Mouse (Mus musculus): Measurements from ENCODE around the gene Gpr137. TPM values are rescaled to one million over a fixed set of nuclear protein-coding genes. Genes with fewer than 3 reads are reported as not detected.

Gpr137 gene
- polyA plus RNA-seq, 1 experiment from 2014 or later: 18.1 TPM

DNA sequence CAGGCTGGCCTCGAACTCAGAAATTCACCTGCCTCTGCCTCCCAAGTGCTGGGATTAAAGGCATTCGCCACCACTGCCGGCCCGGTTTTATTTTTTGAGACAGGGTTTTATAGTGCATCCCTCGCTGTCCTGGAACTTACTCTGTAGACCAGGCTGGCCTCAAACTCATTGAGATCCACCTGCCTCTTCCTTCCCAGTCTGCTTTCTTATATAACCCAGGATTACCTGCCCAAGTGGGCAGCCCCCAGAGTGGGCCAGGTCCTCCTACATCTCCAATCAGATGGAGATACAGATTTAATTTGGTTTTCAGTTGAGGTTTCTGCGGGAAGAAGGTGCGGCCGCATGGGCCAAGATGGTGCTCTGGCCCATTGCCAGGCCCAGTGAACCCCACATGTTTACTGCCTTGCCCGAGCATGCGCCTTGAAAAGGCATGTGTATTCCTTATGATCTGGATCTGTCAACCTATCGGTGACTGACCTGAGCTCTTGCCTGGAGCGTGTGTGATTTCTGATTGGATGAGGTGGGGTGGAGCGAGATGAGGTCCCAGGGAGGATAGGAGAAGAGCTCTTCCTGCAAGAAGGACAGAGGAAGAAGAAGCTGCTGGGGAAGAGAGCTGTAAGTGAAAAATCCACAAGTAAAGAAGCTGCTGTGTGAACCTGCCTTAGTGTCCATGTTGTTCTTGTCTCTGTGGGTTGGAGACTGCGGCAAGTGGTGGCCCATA, 48.4 kb downstream of the Gpr137 start:
- ATAC-seq (replicated peaks; ENCODE audit: insufficient number of reproducible peaks, low FRiP score, low TSS enrichment, low read depth) (no peak), DNase-seq (ENCODE audit: low spot score) (no peak)
- H3K9me3 ChIP-seq (replicated peaks; ENCODE audit: control insufficient read depth, low read length): no peaks in the 10 kb centered on the region
- no peaks in the 10 kb centered on the region for H3K36me3 ChIP-seq (replicated peaks; ENCODE audit: control insufficient read depth, insufficient read depth, low read depth, low read length)
- H3K9ac ChIP-seq (replicated peaks; ENCODE audit: low read length): no peak overlapping the region
- H3K27ac ChIP-seq (replicated peaks; ENCODE audit: low read depth, low read length): no peak overlapping the region
- WGBS: 90% methylated on average over 14 of the region's 14 CpGs
- H3K27me3 ChIP-seq (ENCODE audit: control insufficient read depth, insufficient read depth, low read length): no peaks in the 10 kb centered on the region
- no peak overlapping the region for H3K4me3 ChIP-seq (ENCODE audit: low read depth, low read length)
- H3K4me1 ChIP-seq (ENCODE audit: control insufficient read depth, insufficient read depth, low read length): no peaks in the 10 kb centered on the region
- H3K4me2 ChIP-seq (ENCODE audit: low read depth, low read length): no peak overlapping the region

DNA sequence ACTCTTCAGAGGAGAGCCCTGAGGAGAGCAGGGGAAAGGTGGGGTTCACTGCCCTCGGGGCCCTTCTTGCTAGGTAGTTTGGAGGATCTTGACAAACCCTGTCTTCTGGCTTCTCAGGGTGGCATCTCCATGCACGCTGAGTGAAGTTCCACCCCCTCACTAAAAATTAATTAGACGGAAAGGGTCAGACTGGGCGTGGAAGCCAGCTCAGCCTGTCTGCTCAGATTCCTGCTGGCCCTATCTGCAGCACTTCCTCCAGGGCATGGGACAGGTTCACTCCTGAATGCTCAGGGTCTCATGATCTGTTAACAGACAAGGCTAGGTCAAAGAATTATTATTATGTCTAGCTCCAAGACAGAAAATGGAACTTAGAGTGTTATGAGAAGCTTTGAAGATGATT, 49.8 kb downstream of the Gpr137 start:
- no peak overlapping the region for H3K4me2 ChIP-seq (ENCODE audit: low read depth, low read length)

More for the DNA sequence above, 49.8 kb downstream of the Gpr137 start:
- Histone ChIP-seq H3K4me1 (ENCODE audit: control insufficient read depth, insufficient read depth, low read length) (no peaks in the 10 kb centered on the region), H3K4me3 (ENCODE audit: low read depth, low read length) (no peak overlapping the region), H3K9me3 (replicated peaks; ENCODE audit: control insufficient read depth, low read length) (no peaks in the 10 kb centered on the region), H3K36me3 (replicated peaks; ENCODE audit: control insufficient read depth, insufficient read depth, low read depth, low read length) (no peaks in the 10 kb centered on the region), H3K27me3 (ENCODE audit: control insufficient read depth, insufficient read depth, low read length) (no peaks in the 10 kb centered on the region), H3K9ac (replicated peaks; ENCODE audit: low read length) (no peak overlapping the region), H3K27ac (replicated peaks; ENCODE audit: low read depth, low read length) (no peak overlapping the region)
- 68% methylated on average over 4 of the region's 4 CpGs for WGBS
- DNase-seq (ENCODE audit: low spot score) (no peak), ATAC-seq (replicated peaks; ENCODE audit: insufficient number of reproducible peaks, low FRiP score, low TSS enrichment, low read depth) (no peak)

Small RNAs within 50 kb of the gene (microRNA-seq; reads per million reads assigned to microRNA genes)
- not detected for gene Mir6990 (ENCODE audit: borderline number of aligned reads)

Other genes starting within 250 kb of the Gpr137 start
- 5.9 TPM in 2 replicates for gene Rps6ka4, start 101.8 kb downstream of the Gpr137 start, polyA plus RNA-seq (2014; fragmentation: Nextera tagmentation; extraction: Ambion mirVana)
- 0.39 and 0.88 TPM in 2 replicates for gene Ccdc88b, start 84.3 kb downstream of the Gpr137 start, polyA plus RNA-seq (2014; fragmentation: Nextera tagmentation; extraction: Ambion mirVana)
- 159 and 166 TPM in 2 replicates for gene Trmt112, start 32.8 kb downstream of the Gpr137 start, polyA plus RNA-seq (2014; fragmentation: Nextera tagmentation; extraction: Ambion mirVana)
- 110 and 128 TPM in 2 replicates for gene Prdx5, start 32.4 kb downstream of the Gpr137 start, polyA plus RNA-seq (2014; fragmentation: Nextera tagmentation; extraction: Ambion mirVana)
- 2.7 and 3.3 TPM in 2 replicates for gene Esrra, start 20.7 kb downstream of the Gpr137 start, polyA plus RNA-seq (2014; fragmentation: Nextera tagmentation; extraction: Ambion mirVana)
- 1.0 and 1.9 TPM in 2 replicates for gene Catsperz, start 17.1 kb downstream of the Gpr137 start, polyA plus RNA-seq (2014; fragmentation: Nextera tagmentation; extraction: Ambion mirVana)
- 0.26 and 0.32 TPM in 2 replicates for gene Kcnk4, start 8.0 kb downstream of the Gpr137 start, polyA plus RNA-seq (2014; fragmentation: Nextera tagmentation; extraction: Ambion mirVana)
- gene Bad, start 619 bp downstream of the Gpr137 start, polyA plus RNA-seq (2014; fragmentation: Nextera tagmentation; extraction: Ambion mirVana): 57.4 and 60.7 TPM in 2 replicates
- gene Ppp1r14b, start 32.5 kb upstream of the Gpr137 start, polyA plus RNA-seq (2014; fragmentation: Nextera tagmentation; extraction: Ambion mirVana): 247 and 268 TPM in 2 replicates
- gene Plcb3, start 34.0 kb upstream of the Gpr137 start, polyA plus RNA-seq (2014; fragmentation: Nextera tagmentation; extraction: Ambion mirVana): 22.6 and 26.8 TPM in 2 replicates
- gene Fkbp2, start 38.0 kb upstream of the Gpr137 start, polyA plus RNA-seq (2014; fragmentation: Nextera tagmentation; extraction: Ambion mirVana): 65.1 and 65.2 TPM in 2 replicates
- 26.7 and 30.5 TPM in 2 replicates for gene Vegfb, start 45.2 kb upstream of the Gpr137 start, polyA plus RNA-seq (2014; fragmentation: Nextera tagmentation; extraction: Ambion mirVana)
- 16.1 and 18.0 TPM in 2 replicates for gene Dnajc4, start 50.1 kb upstream of the Gpr137 start, polyA plus RNA-seq (2014; fragmentation: Nextera tagmentation; extraction: Ambion mirVana)
- 19.5 and 19.6 TPM in 2 replicates for gene Nudt22, start 53.6 kb upstream of the Gpr137 start, polyA plus RNA-seq (2014; fragmentation: Nextera tagmentation; extraction: Ambion mirVana)
- gene Trpt1, start 53.7 kb upstream of the Gpr137 start, polyA plus RNA-seq (2014; fragmentation: Nextera tagmentation; extraction: Ambion mirVana): 8.0 and 11.7 TPM in 2 replicates
- 6.3 and 6.6 TPM in 2 replicates for gene Fermt3, start 77.0 kb upstream of the Gpr137 start, polyA plus RNA-seq (2014; fragmentation: Nextera tagmentation; extraction: Ambion mirVana)
- 400 and 412 TPM in 2 replicates for gene Stip1, start 97.5 kb upstream of the Gpr137 start, polyA plus RNA-seq (2014; fragmentation: Nextera tagmentation; extraction: Ambion mirVana)
- gene Macrod1, start 114.3 kb upstream of the Gpr137 start, polyA plus RNA-seq (2014; fragmentation: Nextera tagmentation; extraction: Ambion mirVana): 5.0 and 6.9 TPM in 2 replicates
- 3.0 and 4.4 TPM in 2 replicates for gene Flrt1, start 163.2 kb upstream of the Gpr137 start, polyA plus RNA-seq (2014; fragmentation: Nextera tagmentation; extraction: Ambion mirVana)

Data from embryonic facial prominence, embryonic 11.5 days (tissue).